Mouse (Mus musculus) heart, postnatal 0 days (tissue): ENCODE results near the gene Ablim1.

Source experiments
- CTCF ChIP-seq: IDR thresholded peaks from 2 replicates; pipeline ENCODE4 v1.5.1; 2016; ENCODE audit warnings: antibody characterized with exemption, control low read depth, low read depth
- EP300 ChIP-seq: IDR thresholded peaks from 2 replicates; pipeline ENCODE4 v1.6.1; 2016; ENCODE audit warnings: antibody characterized with exemption, low read depth

GRCm38 (mm10) chr19:57073450-57073849 lies 241.3 kb downstream of the Ablim1 start:
- TF ChIP-seq CTCF, result no peak
- TF ChIP-seq EP300, result no peak
